17 mouse cellular contexts compared by ENCODE assay signal in the genomic region with DNA sequence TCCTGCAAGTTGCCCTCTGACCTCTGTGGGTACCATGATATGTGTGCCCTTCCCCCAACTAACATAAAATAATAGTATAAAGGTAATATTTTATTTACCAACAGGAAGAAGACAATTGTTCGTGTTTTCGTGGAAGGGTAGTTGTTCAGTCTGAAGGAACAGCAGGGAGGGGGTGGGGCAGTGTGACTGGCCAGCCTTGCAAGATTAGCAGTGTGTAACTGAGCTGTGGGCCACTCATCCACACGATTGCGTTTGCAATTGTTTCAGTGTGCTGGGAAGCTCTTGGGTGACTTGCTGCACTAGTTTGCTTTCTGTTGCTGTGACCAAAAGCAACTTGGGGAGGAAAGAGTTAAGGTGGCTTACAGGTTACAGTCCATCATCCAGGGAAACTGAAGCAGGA. TPM values are rescaled to one million over a fixed set of nuclear protein-coding genes. Genes with fewer than 3 reads are reported as not detected.
A peak's percentile ranks its signal among the peaks of the same experiment; 100 is the strongest.
DNase-seq lines count a peak whose midpoint lies in the region; ATAC-seq lines count a peak whose summit lies in the region.
"Had no signal": no experiment of that assay in that cellular context is flagged by ENCODE, and none has a peak within 500 bp of the region (broad histone marks: within the 10 kb centered on the region; RNA-seq: fewer than 3 reads in every experiment).

No protein-coding gene starts in this region.

- no peaks in the 10 kb centered on the region for H3K27me3 ChIP-seq in kidney, embryonic 14.5 days (ENCODE audit: control insufficient read depth, insufficient read depth, low read length)
- H3K27me3 ChIP-seq: CH12.LX; forebrain, embryonic 15.5 days; intestine, embryonic 15.5 days had no signal

- H3K9me3 ChIP-seq in kidney, embryonic 14.5 days (ENCODE audit: control insufficient read depth, low read length), result no peaks in the 10 kb centered on the region
- H3K9me3 ChIP-seq: embryonic facial prominence, embryonic 10.5 days; forebrain, embryonic 15.5 days; heart, embryonic 10.5 days; intestine, embryonic 15.5 days had no signal

- no peak overlapping the region for H3K9ac ChIP-seq in kidney, embryonic 14.5 days (ENCODE audit: low read depth, low read length)
- H3K9ac ChIP-seq: forebrain, embryonic 15.5 days; hindbrain, embryonic 14.5 days; intestine, embryonic 15.5 days had no signal

- H3K4me1 ChIP-seq in kidney, embryonic 14.5 days (ENCODE audit: control insufficient read depth, insufficient read depth, low read length), result peaks cover 50% of the 10 kb centered on the region

- no peaks in the 10 kb centered on the region for H3K36me3 ChIP-seq in kidney, embryonic 14.5 days (ENCODE audit: control insufficient read depth, insufficient read depth, low read length)
- H3K36me3 ChIP-seq: forebrain, embryonic 15.5 days; intestine, embryonic 15.5 days had no signal

- no peak overlapping the region for H3K4me3 ChIP-seq in kidney, embryonic 14.5 days (ENCODE audit: low read length)
- H3K4me3 ChIP-seq: embryonic facial prominence, embryonic 10.5 days; forebrain, embryonic 15.5 days; heart, embryonic 10.5 days; intestine, embryonic 15.5 days had no signal

- no peak overlapping the region for H3K27ac ChIP-seq in kidney, embryonic 14.5 days (ENCODE audit: low read depth, low read length)
- H3K27ac ChIP-seq: embryonic facial prominence, embryonic 10.5 days; forebrain, embryonic 15.5 days; heart, embryonic 10.5 days; hindbrain, embryonic 14.5 days; intestine, embryonic 15.5 days had no signal

- no peak overlapping the region for H3K4me2 ChIP-seq in kidney, embryonic 14.5 days (replicated peaks; ENCODE audit: low read depth, low read length)
- H3K4me2 ChIP-seq: forebrain, embryonic 15.5 days; hindbrain, embryonic 14.5 days; intestine, embryonic 15.5 days had no signal

- ATAC-seq in kidney, embryonic 14.5 days (ENCODE audit: low FRiP score, low TSS enrichment), result peak; percentile 57; the same call in 1 of the 2 replicates
- ATAC-seq: forebrain, embryonic 15.5 days; intestine, embryonic 15.5 days had no signal

- peak; percentile 46 for DNase-seq in adrenal gland, adult 2 months
- DNase-seq in adrenal gland, postnatal 25 days, result no peak
- DNase-seq in kidney, postnatal 25 days, result no peak
- DNase-seq in kidney, postnatal 10 days, result peak; percentile 36
- no peak for DNase-seq in kidney, postnatal 14 days
- DNase-seq: cerebellum, adult 2 months; cerebellum, postnatal 10 days; gastrocnemius, postnatal 36 days; heart, postnatal 10 days; heart, postnatal 4 days had no signal

- 26% methylated on average over 4 of the region's 4 CpGs for WGBS in kidney, embryonic 14.5 days

RNA-seq across cellular contexts. Expression of a gene that starts 7.4 kb away (rescaled TPM):
- 100 to 1,000 TPM; 116 to 174 TPM for total RNA-seq in adrenal gland, adult 2 months (2021)
- polyA plus RNA-seq in adrenal gland, adult 2 months (2012; rRNA removed), result 17.5 and 25.8 TPM in 2 replicates
- total RNA-seq in adrenal gland, postnatal 25 days (2021), result 182 and 201 TPM in 2 replicates
- 32.0 and 60.6 TPM in 2 replicates for polyA plus RNA-seq in kidney, embryonic 14.5 days (2014; fragmentation: Nextera tagmentation; extraction: Ambion mirVana)
- total RNA-seq: CH12.LX had no signal

Comparison
In these comparisons a context has a peak if more than half of its experiments do, and no peak if none do; other contexts are left out.
1. DNase-seq: peak in adrenal gland, adult 2 months (single experiment) and kidney, postnatal 10 days (single experiment); none in adrenal gland, postnatal 25 days (single experiment), kidney, postnatal 25 days (0 of 2) and kidney, postnatal 14 days (single experiment).